Mouse (Mus musculus) neural tube, embryonic 13.5 days (tissue): ENCODE measurements at regions not wholly inside any gene's neighbourhood (a gene's known extent, or its start where the extent isn't known, plus 50 kb on each side); places are given as distances from the start of the nearest gene placed in this dataset.

Source experiments
- ATAC-seq: fragments of 200-750 bp; cut with Nextera tagmentation; 2 replicates; pipeline ENCODE4 v1.8.0; 2017; ENCODE audit warnings: low read depth, mild to moderate bottlenecking, moderate TSS enrichment, moderate library complexity
- H3K27ac ChIP-seq: fragments of 300-500 bp; sonication (generic); replicated peaks from 2 replicates; pipeline ENCODE4 v1.5.1; 2015; ENCODE audit warnings: moderate library complexity, mild to moderate bottlenecking, inconsistent platforms
- H3K27me3 ChIP-seq: fragments of 300-500 bp; sonication (generic); 2 replicates; pipeline ENCODE4 v1.6.1; 2015; ENCODE audit warnings: mild to moderate bottlenecking, inconsistent platforms
- H3K36me3 ChIP-seq: fragments of 300-500 bp; sonication (generic); 2 replicates; pipeline ENCODE4 v1.6.1; 2015; ENCODE audit warnings: mild to moderate bottlenecking, inconsistent platforms
- H3K4me1 ChIP-seq: fragments of 300-500 bp; sonication (generic); replicated peaks from 2 replicates; pipeline ENCODE4 v1.6.1; 2015; ENCODE audit warnings: inconsistent platforms
- H3K4me2 ChIP-seq: fragments of 300-500 bp; sonication (generic); 2 replicates; pipeline ENCODE4 v1.6.1; 2015; ENCODE audit warnings: inconsistent platforms, mild to moderate bottlenecking, moderate library complexity
- H3K4me3 ChIP-seq: fragments of 300-500 bp; sonication (generic); 2 replicates; pipeline ENCODE4 v1.5.1; 2015; ENCODE audit warnings: mild to moderate bottlenecking, inconsistent platforms
- H3K9ac ChIP-seq: fragments of 300-500 bp; sonication (generic); 2 replicates; pipeline ENCODE4 v1.6.1; 2015; ENCODE audit warnings: moderate library complexity, mild to moderate bottlenecking, inconsistent platforms
- H3K9me3 ChIP-seq: fragments of 300-500 bp; sonication (generic); 2 replicates; pipeline ENCODE4 v1.6.1; 2016; ENCODE audit warnings: inconsistent platforms
- WGBS: fragments of 180-500 bp; shearing (Covaris S2); methylation state at CpG from one replicate; pipeline ENCODE4 v1.1.7; 2015; 5-methylcytosine and 5-hydroxymethylcytosine counted together

- H3K4me3 ChIP-seq: no peak overlapping the region
- H3K4me2 ChIP-seq: no peak overlapping the region
- no peaks in the 10 kb centered on the region for H3K4me1 ChIP-seq
- H3K27me3 ChIP-seq: no peaks in the 10 kb centered on the region
- 97% methylated on average over 1 of the region's 1 CpGs for WGBS
- no peak overlapping the region for H3K9ac ChIP-seq
- H3K9me3 ChIP-seq: no peaks in the 10 kb centered on the region
- no peaks in the 10 kb centered on the region for H3K36me3 ChIP-seq
- no peak for ATAC-seq
- no peak overlapping the region for H3K27ac ChIP-seq
Measured at GRCm38 (mm10) chr15:43926034-43926433, 3791.9 kb downstream of the 9330182O14Rik start.

DNA sequence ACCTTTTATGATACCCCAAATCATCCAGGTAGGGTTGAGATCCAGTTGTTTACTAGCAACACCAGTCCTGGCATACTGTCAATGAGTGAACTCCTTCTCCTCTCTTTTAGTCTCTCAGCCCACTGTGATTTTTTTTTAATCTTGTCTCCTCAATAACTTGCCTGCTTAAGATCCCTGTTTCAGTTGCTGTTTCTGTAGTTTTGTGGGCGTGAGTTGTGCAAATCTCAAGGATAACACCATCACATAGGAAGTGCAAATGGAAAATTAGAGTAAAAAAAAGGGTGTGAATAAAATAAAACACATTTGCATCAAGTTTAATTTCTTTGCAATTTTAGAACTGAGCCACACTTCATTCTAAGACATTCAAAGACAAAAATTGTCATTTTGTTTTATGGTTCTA, 3799.4 kb downstream of the 9330182O14Rik start:
- Histone ChIP-seq H3K36me3 (no peaks in the 10 kb centered on the region), H3K4me1 (no peaks in the 10 kb centered on the region), H3K9ac (no peak overlapping the region), H3K27ac (no peak overlapping the region), H3K4me2 (no peak overlapping the region), H3K4me3 (no peak overlapping the region), H3K9me3 (no peaks in the 10 kb centered on the region), H3K27me3 (no peaks in the 10 kb centered on the region)
- ATAC-seq: no peak
- WGBS: 84% methylated on average over 1 of the region's 1 CpGs

DNA sequence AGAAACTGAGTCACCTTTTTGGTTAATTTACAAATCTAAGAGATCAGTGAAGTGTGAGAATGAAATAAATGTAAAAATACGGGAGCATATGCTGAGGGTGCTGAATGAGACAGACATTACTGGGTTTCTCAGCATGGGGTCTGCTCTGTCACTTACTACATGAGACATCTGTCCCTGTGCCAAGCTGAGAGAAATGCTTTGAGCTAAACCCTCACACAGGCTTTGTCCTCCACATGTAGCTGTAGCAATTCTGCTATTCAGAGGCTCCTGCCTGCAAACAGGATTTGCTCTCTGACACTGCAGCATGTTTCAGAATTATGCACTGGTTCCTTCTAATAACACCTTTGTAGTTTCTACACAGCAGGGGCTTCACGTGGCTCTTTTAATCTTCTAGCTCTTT, 3806.3 kb downstream of the 9330182O14Rik start:
- H3K4me1 ChIP-seq: peaks cover 14% of the 10 kb centered on the region
- no peaks in the 10 kb centered on the region for H3K27me3 ChIP-seq
- H3K9ac ChIP-seq: no peak overlapping the region
- H3K36me3 ChIP-seq: no peaks in the 10 kb centered on the region
- 44% methylated on average over 2 of the region's 2 CpGs for WGBS
- H3K4me3 ChIP-seq: no peak overlapping the region
- H3K9me3 ChIP-seq: no peaks in the 10 kb centered on the region
- no peak overlapping the region for H3K4me2 ChIP-seq
- ATAC-seq: no peak
- H3K27ac ChIP-seq: peak overlapping the region; percentile 39; the same call in 1 of the 2 replicates

DNA sequence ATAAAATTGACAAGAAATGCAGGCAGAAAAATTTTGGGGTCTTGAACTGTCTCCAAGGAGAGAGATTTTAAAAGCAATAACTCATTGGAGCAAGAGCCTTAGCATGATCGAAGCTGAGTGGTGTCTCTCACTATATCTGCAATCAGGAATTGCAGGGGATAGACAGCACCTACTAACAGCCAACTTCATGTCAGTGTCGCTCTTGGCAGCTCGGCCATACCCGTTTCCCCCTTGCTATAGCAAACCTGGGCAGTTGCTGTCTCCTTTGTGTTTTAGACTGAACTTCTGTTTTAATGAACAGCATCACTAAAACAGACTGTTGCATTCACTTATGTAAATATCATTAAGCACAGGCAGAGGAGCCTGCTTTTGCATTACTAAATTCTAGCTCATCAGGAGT, 3806.7 kb downstream of the 9330182O14Rik start:
- Histone ChIP-seq H3K27me3 (no peaks in the 10 kb centered on the region), H3K36me3 (no peaks in the 10 kb centered on the region), H3K4me3 (no peak overlapping the region), H3K4me1 (peaks cover 14% of the 10 kb centered on the region), H3K9me3 (no peaks in the 10 kb centered on the region), H3K4me2 (no peak overlapping the region), H3K9ac (no peak overlapping the region), H3K27ac (peak overlapping the region; percentile 39; the same call in 1 of the 2 replicates)
- WGBS: 75% methylated on average over 4 of the region's 4 CpGs
- no peak for ATAC-seq

- WGBS: 36% methylated on average over 2 of the region's 2 CpGs
- peak; percentile 82 for ATAC-seq
- Histone ChIP-seq H3K36me3 (no peaks in the 10 kb centered on the region), H3K27ac (0 out of 2 replicates have a peak overlapping the region, but pooled peaks have one; percentile 18), H3K27me3 (no peaks in the 10 kb centered on the region), H3K4me3 (no peak overlapping the region), H3K4me2 (no peak overlapping the region), H3K9me3 (no peaks in the 10 kb centered on the region), H3K9ac (no peak overlapping the region), H3K4me1 (peaks cover 14% of the 10 kb centered on the region)
Measured at GRCm38 (mm10) chr15:43942002-43942660, 3808.0 kb downstream of the 9330182O14Rik start.

DNA sequence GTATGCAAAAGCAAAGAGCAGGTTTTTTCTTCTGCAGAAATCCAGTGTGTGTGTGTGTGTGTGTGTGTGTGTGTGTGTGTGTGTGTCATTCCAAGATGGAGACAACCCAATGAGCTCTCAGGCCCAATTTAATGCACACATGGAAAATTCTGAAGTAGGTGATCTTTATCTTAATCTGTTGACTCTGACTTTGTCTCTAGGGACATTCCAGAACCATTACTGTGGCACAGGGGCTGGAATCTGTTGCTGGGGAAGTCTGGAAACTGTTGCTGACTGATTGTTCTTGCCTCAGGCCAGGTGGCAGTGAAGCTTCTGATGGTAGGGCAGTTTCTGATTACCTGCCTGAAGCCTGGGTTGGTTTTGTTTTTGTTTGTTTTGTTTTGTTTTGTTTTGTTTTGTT, 3850.8 kb downstream of the 9330182O14Rik start:
- H3K36me3 ChIP-seq: no peaks in the 10 kb centered on the region
- no peak overlapping the region for H3K4me2 ChIP-seq
- no peak overlapping the region for H3K27ac ChIP-seq
- no peak overlapping the region for H3K4me3 ChIP-seq
- no peaks in the 10 kb centered on the region for H3K4me1 ChIP-seq
- H3K9me3 ChIP-seq: no peaks in the 10 kb centered on the region
- H3K27me3 ChIP-seq: no peaks in the 10 kb centered on the region
- ATAC-seq: no peak
- no peak overlapping the region for H3K9ac ChIP-seq

DNA sequence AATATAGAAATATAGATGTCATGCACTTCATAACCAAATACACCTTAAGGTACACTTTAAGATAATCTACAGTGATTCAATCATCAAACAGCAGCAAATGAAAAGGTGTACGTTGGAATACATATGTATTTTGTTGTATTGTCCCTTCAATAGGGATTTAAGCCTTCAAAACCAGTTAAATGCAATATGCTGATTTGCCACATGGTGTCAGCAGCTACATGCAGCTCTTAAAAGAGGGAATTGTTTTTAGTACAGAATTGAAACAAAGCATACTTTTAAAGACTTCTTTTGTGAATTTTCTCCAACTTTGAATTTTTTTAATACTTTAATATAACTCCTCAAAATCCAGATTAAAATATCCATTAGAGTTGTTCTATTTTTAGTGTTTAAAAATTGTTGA, 3857.1 kb downstream of the 9330182O14Rik start:
- H3K27ac ChIP-seq: no peak overlapping the region
- no peaks in the 10 kb centered on the region for H3K4me1 ChIP-seq
- H3K4me2 ChIP-seq: no peak overlapping the region
- no peaks in the 10 kb centered on the region for H3K9me3 ChIP-seq
- no peak overlapping the region for H3K9ac ChIP-seq
- no peaks in the 10 kb centered on the region for H3K27me3 ChIP-seq
- WGBS: 37% methylated on average over 1 of the region's 1 CpGs
- no peak for ATAC-seq
- H3K36me3 ChIP-seq: no peaks in the 10 kb centered on the region
- H3K4me3 ChIP-seq: no peak overlapping the region

GRCm38 (mm10) chr15:43992936-43993335, 3858.8 kb downstream of the 9330182O14Rik start:
- Histone ChIP-seq H3K4me3 (no peak overlapping the region), H3K36me3 (no peaks in the 10 kb centered on the region), H3K27me3 (no peaks in the 10 kb centered on the region), H3K9me3 (no peaks in the 10 kb centered on the region), H3K4me2 (no peak overlapping the region), H3K4me1 (no peaks in the 10 kb centered on the region), H3K9ac (no peak overlapping the region), H3K27ac (no peak overlapping the region)
- no peak for ATAC-seq

DNA sequence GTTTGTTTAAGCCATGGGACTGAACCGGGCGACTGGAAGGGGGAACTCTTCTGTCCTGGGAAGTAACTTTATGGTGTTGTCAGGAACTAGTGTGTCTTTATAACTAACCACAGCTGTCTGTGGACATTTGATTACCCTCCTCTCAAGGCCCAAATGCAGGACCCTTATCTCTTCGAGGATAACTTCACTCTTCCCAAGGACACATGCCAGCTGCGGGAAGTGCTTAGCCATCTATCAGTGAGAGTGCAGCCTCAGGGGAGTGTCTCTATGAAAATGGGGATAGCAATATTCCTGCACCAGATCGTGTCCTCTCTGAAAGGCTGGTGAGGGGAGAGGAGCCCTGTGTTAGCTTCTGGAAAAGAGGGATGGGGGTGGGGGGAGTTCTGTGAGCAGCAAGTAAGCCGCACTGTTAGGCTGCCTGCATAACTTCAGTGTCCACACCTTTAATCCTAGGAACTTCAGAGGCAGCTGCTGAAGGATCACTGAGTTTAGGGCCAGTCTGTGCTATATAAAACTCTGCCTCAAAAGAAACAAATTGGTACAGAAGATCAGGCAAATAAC, 3892.4 kb downstream of the 9330182O14Rik start:
- WGBS: 66% methylated on average over 6 of the region's 6 CpGs
- H3K4me3 ChIP-seq: no peak overlapping the region
- no peaks in the 10 kb centered on the region for H3K36me3 ChIP-seq
- ATAC-seq: no peak
- H3K9me3 ChIP-seq: no peaks in the 10 kb centered on the region
- H3K4me1 ChIP-seq: no peaks in the 10 kb centered on the region
- H3K9ac ChIP-seq: no peak overlapping the region
- no peaks in the 10 kb centered on the region for H3K27me3 ChIP-seq
- no peak overlapping the region for H3K4me2 ChIP-seq
- no peak overlapping the region for H3K27ac ChIP-seq

GRCm38 (mm10) chr15:44035900-44036299, 3901.7 kb downstream of the 9330182O14Rik start:
- ATAC-seq: no peak
- no peaks in the 10 kb centered on the region for H3K4me1 ChIP-seq
- no peak overlapping the region for H3K27ac ChIP-seq
- H3K27me3 ChIP-seq: no peaks in the 10 kb centered on the region
- no peaks in the 10 kb centered on the region for H3K9me3 ChIP-seq
- H3K36me3 ChIP-seq: no peaks in the 10 kb centered on the region
- no peak overlapping the region for H3K9ac ChIP-seq
- no peak overlapping the region for H3K4me2 ChIP-seq
- H3K4me3 ChIP-seq: no peak overlapping the region

- no peak overlapping the region for H3K9ac ChIP-seq
- no peaks in the 10 kb centered on the region for H3K27me3 ChIP-seq
- ATAC-seq: no peak
- no peaks in the 10 kb centered on the region for H3K36me3 ChIP-seq
- no peaks in the 10 kb centered on the region for H3K4me1 ChIP-seq
- no peak overlapping the region for H3K27ac ChIP-seq
- H3K4me3 ChIP-seq: no peak overlapping the region
- H3K4me2 ChIP-seq: no peak overlapping the region
- no peaks in the 10 kb centered on the region for H3K9me3 ChIP-seq
Measured at GRCm38 (mm10) chr15:44037893-44038292, 3903.7 kb downstream of the 9330182O14Rik start.

- H3K27ac ChIP-seq: no peak overlapping the region
- no peak for ATAC-seq
- H3K9me3 ChIP-seq: no peaks in the 10 kb centered on the region
- no peaks in the 10 kb centered on the region for H3K27me3 ChIP-seq
- no peak overlapping the region for H3K9ac ChIP-seq
- H3K4me1 ChIP-seq: no peaks in the 10 kb centered on the region
- H3K4me3 ChIP-seq: no peak overlapping the region
- 84% methylated on average over 1 of the region's 1 CpGs for WGBS
- no peak overlapping the region for H3K4me2 ChIP-seq
- no peaks in the 10 kb centered on the region for H3K36me3 ChIP-seq
Measured at GRCm38 (mm10) chr15:44050565-44051274, 3916.6 kb downstream of the 9330182O14Rik start.

DNA sequence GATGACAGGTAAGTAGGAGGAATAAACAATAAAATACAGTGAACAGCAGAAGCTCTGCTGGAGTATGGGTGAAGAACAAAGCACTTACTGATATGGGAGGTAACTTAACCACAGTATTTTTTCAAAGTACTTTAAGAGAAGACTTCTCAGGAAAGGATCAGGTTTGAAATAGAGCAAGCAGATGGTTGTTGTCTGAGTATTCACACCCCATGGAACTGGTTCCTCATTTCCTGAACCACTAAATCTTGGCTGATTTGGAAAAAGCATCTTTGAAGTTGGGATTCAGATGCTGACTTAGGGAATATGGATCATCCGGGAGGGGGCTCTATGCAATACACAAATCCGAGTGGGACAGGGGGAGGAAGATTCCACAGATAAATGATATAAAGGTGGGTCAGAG, 3930.7 kb downstream of the 9330182O14Rik start:
- no peak for ATAC-seq
- Histone ChIP-seq H3K4me2 (no peak overlapping the region), H3K4me1 (no peaks in the 10 kb centered on the region), H3K27ac (no peak overlapping the region), H3K27me3 (no peaks in the 10 kb centered on the region), H3K9ac (no peak overlapping the region), H3K36me3 (no peaks in the 10 kb centered on the region), H3K4me3 (no peak overlapping the region), H3K9me3 (no peaks in the 10 kb centered on the region)
- WGBS: 84% methylated on average over 2 of the region's 2 CpGs
